Mouse (Mus musculus): ENCODE data around the gene Sms. TPM values are rescaled to one million over a fixed set of nuclear protein-coding genes. Genes with fewer than 3 reads are reported as not detected.

Sms gene
- polyA plus RNA-seq, 1 experiment from 2014 or later: 38.0 TPM

GRCm38 (mm10) chrX:157434768-157435167 is 57.3 kb downstream of the Sms start:
- H3K9ac ChIP-seq: no peak overlapping the region

GRCm38 (mm10) chrX:157419451-157419850 is 72.6 kb downstream of the Sms start:
- Histone ChIP-seq H3K36me3 (no peaks in the 10 kb centered on the region), H3K4me3 (replicated peaks) (no peak overlapping the region), H3K9ac (no peak overlapping the region), H3K27me3 (replicated peaks) (no peaks in the 10 kb centered on the region), H3K4me1 (no peaks in the 10 kb centered on the region), H3K27ac (no peak overlapping the region), H3K4me2 (no peak overlapping the region), H3K9me3 (no peaks in the 10 kb centered on the region)
- no peak for ATAC-seq (ENCODE audit: insufficient read depth, low FRiP score, low read depth)
- 36% methylated on average over 2 of the region's 2 CpGs for WGBS

More at GRCm38 (mm10) chrX:157434768-157435167, 57.3 kb downstream of the Sms start:
- Histone ChIP-seq H3K27ac (no peak overlapping the region), H3K36me3 (no peaks in the 10 kb centered on the region), H3K9me3 (no peaks in the 10 kb centered on the region), H3K27me3 (replicated peaks) (no peaks in the 10 kb centered on the region), H3K4me2 (no peak overlapping the region), H3K4me1 (no peaks in the 10 kb centered on the region), H3K4me3 (replicated peaks) (no peak overlapping the region)
- ATAC-seq (ENCODE audit: insufficient read depth, low FRiP score, low read depth): no peak
- 63% methylated on average over 1 of the region's 1 CpGs for WGBS

GRCm38 (mm10) chrX:157415212-157415611 is 76.9 kb downstream of the Sms start, which contains the start of gene Phex:
TSS of gene Phex (minus strand) at chrX:157415312.
- WGBS: 56% methylated on average over 5 of the region's 5 CpGs
- no peaks in the 10 kb centered on the region for H3K27me3 ChIP-seq (replicated peaks)
- H3K9me3 ChIP-seq: no peaks in the 10 kb centered on the region
- no peak within 1 kb of the TSS for H3K4me3 ChIP-seq (replicated peaks)
- H3K4me1 ChIP-seq: no peaks in the 10 kb centered on the region
- H3K4me2 ChIP-seq: no peak within 1 kb of the TSS
- H3K27ac ChIP-seq: no peak within 1 kb of the TSS
- H3K36me3 ChIP-seq: no peaks in the 10 kb centered on the region
- no peak for ATAC-seq (ENCODE audit: insufficient read depth, low FRiP score, low read depth)
- H3K9ac ChIP-seq: no peak within 1 kb of the TSS

- no peaks in the 10 kb centered on the region for H3K36me3 ChIP-seq
- no peaks in the 10 kb centered on the region for H3K4me1 ChIP-seq
- no peaks in the 10 kb centered on the region for H3K9me3 ChIP-seq
- H3K9ac ChIP-seq: no peak overlapping the region
- no peak overlapping the region for H3K4me3 ChIP-seq (replicated peaks)
- no peak overlapping the region for H3K4me2 ChIP-seq
- H3K27ac ChIP-seq: no peak overlapping the region
- ATAC-seq (ENCODE audit: insufficient read depth, low FRiP score, low read depth): no peak
- 68% methylated on average over 6 of the region's 6 CpGs for WGBS
- no peaks in the 10 kb centered on the region for H3K27me3 ChIP-seq (replicated peaks)
Measured at GRCm38 (mm10) chrX:157404919-157405318, 87.2 kb downstream of the Sms start.

Other genes with a start within 250 kb of the Sms start
- 0.09 and 0.23 TPM in 2 replicates for gene Phex, start 77.0 kb downstream of the Sms start, polyA plus RNA-seq (2015; fragmentation: Nextera tagmentation; extraction: Ambion mirVana)
- gene Yy2, start 76.7 kb upstream of the Sms start, polyA plus RNA-seq (2015; fragmentation: Nextera tagmentation; extraction: Ambion mirVana): 2.9 and 3.9 TPM in 2 replicates
- 19.9 and 22.9 TPM in 2 replicates for gene Mbtps2, start 106.4 kb upstream of the Sms start, polyA plus RNA-seq (2015; fragmentation: Nextera tagmentation; extraction: Ambion mirVana)
- gene Smpx, start 206.6 kb upstream of the Sms start, polyA plus RNA-seq (2015; fragmentation: Nextera tagmentation; extraction: Ambion mirVana): 5.3 and 9.2 TPM in 2 replicates

Measured in stomach, embryonic 15.5 days (tissue).